ENCODE assay signal across 25 mouse cellular contexts in genomic region chr3:148489201-148489600, GRCm38 (mm10).
DNase-seq lines count a peak whose midpoint lies in the region; ATAC-seq and TF ChIP-seq lines count a peak whose summit lies in the region.
"Had no signal": no experiment of that assay in that cellular context is flagged by ENCODE, and none has a peak within 500 bp of the region (broad histone marks: within the 10 kb centered on the region; RNA-seq: fewer than 3 reads in every experiment).

No protein-coding gene starts in this region.

- no peak for ATAC-seq in limb, embryonic 14.5 days (ENCODE audit: low FRiP score, low read depth)
- ATAC-seq in megakaryocyte, adult 5-6 weeks (ENCODE audit: poor library complexity, severe bottlenecking) = no peak
- ATAC-seq: forebrain, embryonic 13.5 days; forebrain, embryonic 15.5 days; forebrain, postnatal 0 days had no signal

- H3K4me2 ChIP-seq in limb, embryonic 14.5 days (replicated peaks; ENCODE audit: low read depth, low read length, severe bottlenecking) = no peak overlapping the region
- H3K4me2 ChIP-seq: embryonic facial prominence, embryonic 12.5 days; embryonic facial prominence, embryonic 15.5 days; forebrain, embryonic 13.5 days; forebrain, embryonic 15.5 days had no signal

- no peaks in the 10 kb centered on the region for H3K27me3 ChIP-seq in limb, embryonic 14.5 days (ENCODE audit: control insufficient read depth, insufficient read depth, low read length)
- no peaks in the 10 kb centered on the region for H3K27me3 ChIP-seq in limb, embryonic 10.5 days (ENCODE audit: low read depth, poor library complexity, severe bottlenecking)
- H3K27me3 ChIP-seq: CH12.LX; embryonic facial prominence, embryonic 12.5 days; embryonic facial prominence, embryonic 15.5 days; forebrain, embryonic 13.5 days; forebrain, embryonic 15.5 days had no signal

- H3K36me3 ChIP-seq in limb, embryonic 14.5 days (ENCODE audit: control insufficient read depth, insufficient read depth, low read length) = no peaks in the 10 kb centered on the region
- H3K36me3 ChIP-seq in limb, embryonic 10.5 days = no peaks in the 10 kb centered on the region
- H3K36me3 ChIP-seq: embryonic facial prominence, embryonic 12.5 days; embryonic facial prominence, embryonic 15.5 days; forebrain, embryonic 15.5 days; G1E had no signal

- DNase-seq in limb, embryonic 14.5 days (ENCODE audit: low spot score) = peak; percentile 20
- no peak for DNase-seq in limb, embryonic 10.5 days (ENCODE audit: low spot score)
- peak; percentile 40 for DNase-seq in 3T3-L1 (ENCODE audit: low read depth, low spot score)
- peak; percentile 46 for DNase-seq in Muller cell, postnatal 12 days (ENCODE audit: inconsistent ontology term)
- DNase-seq in testis, postnatal 10 days (ENCODE audit: low spot score) = no peak
- DNase-seq: adrenal gland, adult 2 months; adrenal gland, postnatal 10 days; adrenal gland, postnatal 25 days; B cell, adult 2 months; cerebellum, adult 11 months; cerebellum, adult 18-20 months; cerebellum, adult 8-10 months; cerebellum, adult 9-11 months; cerebellum, postnatal 14 days; cerebellum, postnatal 36 days; embryo, embryonic 11 days; forebrain, postnatal 0 days had no signal

- H3K27ac ChIP-seq in limb, embryonic 14.5 days (replicated peaks; ENCODE audit: low read depth, low read length) = no peak overlapping the region
- no peak overlapping the region for H3K27ac ChIP-seq in limb, embryonic 10.5 days
- peak overlapping the region; percentile 47; the same call in 1 of the 2 replicates for H3K27ac ChIP-seq in embryonic fibroblast, embryonic 13.5 days (ENCODE audit: insufficient read depth, low read length)
- H3K27ac ChIP-seq: embryonic facial prominence, embryonic 12.5 days; embryonic facial prominence, embryonic 15.5 days; forebrain, embryonic 13.5 days; forebrain, embryonic 15.5 days had no signal

- WGBS in limb, embryonic 14.5 days = 67% methylated on average over 4 of the region's 4 CpGs
- WGBS in limb, embryonic 10.5 days = 87% methylated on average over 4 of the region's 4 CpGs

- no peak for TF ChIP-seq CTCF in embryonic fibroblast, embryonic 13.5 days (IDR thresholded peaks at IDR 0.05; ENCODE audit: borderline replicate concordance, insufficient read depth, low read length)

- no peak overlapping the region for H3K9ac ChIP-seq in limb, embryonic 14.5 days (ENCODE audit: low read depth, low read length, severe bottlenecking)
- H3K9ac ChIP-seq: embryonic facial prominence, embryonic 12.5 days; embryonic facial prominence, embryonic 15.5 days; forebrain, embryonic 13.5 days; forebrain, embryonic 15.5 days; forebrain, postnatal 0 days had no signal

- 0 out of 2 replicates have a peak, but pooled peaks cover 2% of the 10 kb centered on the region for H3K4me1 ChIP-seq in limb, embryonic 14.5 days (ENCODE audit: control insufficient read depth, insufficient read depth, low read length)
- no peaks in the 10 kb centered on the region for H3K4me1 ChIP-seq in limb, embryonic 10.5 days
- H3K4me1 ChIP-seq in embryonic fibroblast, embryonic 13.5 days (ENCODE audit: control insufficient read depth, insufficient read depth, low read length) = no peaks in the 10 kb centered on the region
- H3K4me1 ChIP-seq: embryonic facial prominence, embryonic 12.5 days; embryonic facial prominence, embryonic 15.5 days; forebrain, embryonic 13.5 days; forebrain, embryonic 15.5 days had no signal

- no peak for TF ChIP-seq POLR2A in limb, embryonic 14.5 days (IDR thresholded peaks at IDR 0.05; ENCODE audit: borderline replicate concordance, extremely low read depth, insufficient read depth, insufficient read length)
- no peak for TF ChIP-seq POLR2A in embryonic fibroblast, embryonic 13.5 days (IDR thresholded peaks at IDR 0.05; ENCODE audit: low read depth, low read length)

- no peaks in the 10 kb centered on the region for H3K9me3 ChIP-seq in limb, embryonic 14.5 days (ENCODE audit: control insufficient read depth, low read length)
- H3K9me3 ChIP-seq in limb, embryonic 10.5 days (replicated peaks) = no peaks in the 10 kb centered on the region
- H3K9me3 ChIP-seq: embryonic facial prominence, embryonic 12.5 days; embryonic facial prominence, embryonic 15.5 days; forebrain, embryonic 13.5 days; forebrain, embryonic 15.5 days had no signal

- H3K4me3 ChIP-seq in limb, embryonic 14.5 days (replicated peaks; ENCODE audit: low read length) = no peak overlapping the region
- no peak overlapping the region for H3K4me3 ChIP-seq in limb, embryonic 10.5 days
- no peak overlapping the region for H3K4me3 ChIP-seq in embryonic fibroblast, embryonic 13.5 days (ENCODE audit: insufficient read depth, low read length)
- H3K4me3 ChIP-seq: embryonic facial prominence, embryonic 12.5 days; embryonic facial prominence, embryonic 15.5 days; forebrain, embryonic 13.5 days; forebrain, embryonic 15.5 days had no signal

Comparison
In these comparisons a context has a peak if more than half of its experiments do, and no peak if none do; other contexts are left out.
1. DNase-seq: peak in limb, embryonic 14.5 days (single experiment), 3T3-L1 (single experiment) and Muller cell, postnatal 12 days (single experiment); none in limb, embryonic 10.5 days (single experiment) and testis, postnatal 10 days (single experiment).